Mouse (Mus musculus) forebrain, embryonic 16.5 days (tissue): ENCODE measurements around the gene Smarcc2. TPM values are rescaled to one million over a fixed set of nuclear protein-coding genes. Genes with fewer than 3 reads are reported as not detected.

Experiments
- ATAC-seq: fragments of 200-750 bp; cut with Nextera tagmentation; 2 replicates; pipeline ENCODE4 v1.8.0; 2017; ENCODE audit warnings: mild to moderate bottlenecking, moderate library complexity
- H3K27ac ChIP-seq: fragments of 300-500 bp; sonication (generic); 2 replicates; pipeline ENCODE4 v1.5.1; 2014; ENCODE audit warnings: low read length, control low read depth
- H3K27me3 ChIP-seq: fragments of 300-500 bp; sonication (generic); replicated peaks from 2 replicates; pipeline ENCODE4 v1.6.1; 2014; ENCODE audit warnings: low read length; ENCODE audit not compliant: control insufficient read depth, insufficient read depth
- H3K36me3 ChIP-seq: fragments of 300-500 bp; sonication (generic); 2 replicates; pipeline ENCODE4 v1.6.1; 2014; ENCODE audit not compliant: control insufficient read depth, insufficient read depth
- H3K4me1 ChIP-seq: fragments of 300-500 bp; sonication (generic); replicated peaks from 2 replicates; pipeline ENCODE4 v1.6.1; 2014; ENCODE audit warnings: low read length; ENCODE audit not compliant: control insufficient read depth, insufficient read depth
- H3K4me2 ChIP-seq: fragments of 300-500 bp; sonication (generic); 2 replicates; pipeline ENCODE4 v1.6.1; 2014; ENCODE audit warnings: mild to moderate bottlenecking, low read length, control low read depth
- H3K4me3 ChIP-seq: fragments of 300-500 bp; sonication (generic); replicated peaks from 2 replicates; pipeline ENCODE4 v1.5.1; 2014; ENCODE audit warnings: mild to moderate bottlenecking, low read length, control low read depth
- H3K9ac ChIP-seq: fragments of 300-500 bp; sonication (generic); replicated peaks from 2 replicates; pipeline ENCODE4 v1.6.1; 2014; ENCODE audit warnings: low read depth, low read length, control low read depth
- H3K9me3 ChIP-seq: fragments of 300-500 bp; sonication (generic); 2 replicates; pipeline ENCODE4 v1.6.1; 2016; ENCODE audit warnings: low read length; ENCODE audit not compliant: control insufficient read depth
- WGBS: fragments of 180-500 bp; shearing (Covaris S2); extraction: QIAGEN DNeasy Blood & Tissue Kit; methylation state at CpG from one replicate; pipeline ENCODE4 v1.1.7; 2014; 5-methylcytosine and 5-hydroxymethylcytosine counted together
- polyA plus RNA-seq: library from polyadenylated mRNA; unstranded; fragments of >200 nt; fragmentation: Nextera tagmentation; extraction: Ambion mirVana; gene quantifications from 2 replicates; pipeline ENCODE4 v1.2.1, GENCODE M21; 2015

Smarcc2 gene
- polyA plus RNA-seq, 1 experiment from 2014 or later = 215 TPM

DNA sequence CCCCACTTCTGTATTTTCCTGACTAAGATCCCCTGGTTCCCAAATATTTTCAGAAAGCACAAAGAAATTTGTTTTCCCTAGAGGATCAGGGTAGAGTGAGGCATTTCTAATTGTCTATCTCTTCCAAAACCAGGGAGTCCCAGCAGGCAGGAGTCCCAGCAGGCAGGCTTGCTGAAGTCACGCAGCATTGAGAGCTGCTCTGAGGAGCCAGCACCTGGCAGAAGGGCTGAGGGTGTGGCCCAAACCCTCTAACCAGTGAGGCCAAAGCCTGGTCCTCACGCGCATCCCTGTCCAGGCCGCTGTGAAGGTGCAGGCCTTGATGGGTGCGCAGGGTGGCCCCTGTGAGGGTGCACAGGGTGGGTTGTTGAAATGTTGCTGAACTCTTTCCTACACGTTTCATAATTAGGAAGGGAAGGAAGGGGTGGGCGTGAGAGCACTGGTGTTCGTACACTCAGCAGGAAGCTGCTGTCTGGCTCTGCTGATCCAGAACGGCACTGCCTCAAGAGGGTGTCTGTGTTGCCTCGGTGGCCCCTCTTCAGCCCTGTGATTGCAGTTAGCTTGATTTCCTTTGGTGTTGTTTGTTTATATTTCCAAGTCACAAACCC is 20.3 kb upstream of the Smarcc2 start:
- ATAC-seq = no peak
- no peak overlapping the region for H3K4me3 ChIP-seq
- H3K36me3 ChIP-seq = peaks cover 35% of the 10 kb centered on the region
- no peaks in the 10 kb centered on the region for H3K4me1 ChIP-seq
- no peak overlapping the region for H3K4me2 ChIP-seq
- H3K9me3 ChIP-seq = no peaks in the 10 kb centered on the region
- 88% methylated on average over 10 of the region's 10 CpGs for WGBS
- no peak overlapping the region for H3K9ac ChIP-seq
- no peaks in the 10 kb centered on the region for H3K27me3 ChIP-seq
- H3K27ac ChIP-seq = no peak overlapping the region

DNA sequence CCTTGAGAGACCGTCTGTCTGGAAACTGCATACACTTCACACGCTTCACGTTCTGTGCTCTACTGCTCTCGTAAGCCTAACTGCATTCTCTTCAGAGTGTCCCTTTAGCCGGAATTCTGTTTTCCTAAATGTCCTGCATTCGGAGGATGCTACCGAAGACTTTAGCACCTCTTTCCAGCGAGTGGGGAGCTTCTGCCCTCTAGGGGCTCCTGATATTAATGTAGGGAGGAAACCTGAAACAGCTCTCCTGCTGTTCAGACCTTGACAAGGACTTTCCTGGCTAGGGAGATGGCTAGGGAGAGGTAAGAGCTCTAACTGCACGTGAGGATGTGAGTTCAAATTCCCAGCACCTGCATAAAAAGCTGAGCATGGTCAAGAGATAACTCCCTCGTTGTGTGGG is 18.6 kb upstream of the Smarcc2 start:
- no peak overlapping the region for H3K9ac ChIP-seq

DNA sequence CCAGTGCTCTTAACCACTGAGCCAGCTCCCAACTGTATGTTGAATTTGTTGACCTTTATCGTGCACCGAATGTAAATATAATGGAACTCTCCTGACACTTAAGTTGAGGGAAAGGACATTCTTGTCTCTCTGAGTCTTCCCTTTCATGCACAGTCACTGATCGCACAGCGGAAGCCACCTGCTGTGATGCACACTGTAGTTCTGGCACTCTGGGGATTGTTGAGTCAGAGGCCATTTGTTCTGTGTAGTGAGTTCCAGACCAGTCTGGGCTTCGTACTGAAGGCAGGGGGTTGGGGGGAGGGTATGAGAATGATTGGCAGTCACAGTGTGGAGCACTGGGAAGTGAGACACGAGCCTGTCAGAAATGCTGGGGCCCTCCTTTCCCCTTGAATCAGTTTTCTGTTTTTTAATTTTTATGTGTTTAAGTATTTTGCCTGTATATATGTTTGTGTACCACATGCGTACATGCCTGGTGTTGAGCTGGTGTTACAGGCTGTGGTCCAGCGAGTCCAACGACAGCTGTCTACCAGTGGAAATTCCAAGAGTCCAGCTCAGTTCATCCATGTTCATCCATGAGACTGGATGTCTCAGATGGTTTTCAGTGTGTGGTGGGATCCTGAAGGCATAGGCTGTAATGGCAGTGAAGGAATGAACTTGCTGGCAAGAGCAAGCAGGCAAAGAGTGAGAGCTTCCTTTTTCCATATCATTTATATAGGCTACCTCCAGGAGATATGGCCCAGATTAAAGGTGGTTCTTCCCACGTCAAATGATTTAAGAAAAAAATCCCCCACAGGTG is 17.5 kb upstream of the Smarcc2 start:
- peak; percentile 43; the same call in 1 of the 2 replicates for ATAC-seq

More for the DNA sequence above, 18.6 kb upstream of the Smarcc2 start:
- H3K4me2 ChIP-seq = no peak overlapping the region
- no peaks in the 10 kb centered on the region for H3K4me1 ChIP-seq
- no peaks in the 10 kb centered on the region for H3K27me3 ChIP-seq
- H3K36me3 ChIP-seq = peaks cover 33% of the 10 kb centered on the region
- no peaks in the 10 kb centered on the region for H3K9me3 ChIP-seq
- H3K27ac ChIP-seq = no peak overlapping the region
- 64% methylated on average over 10 of the region's 10 CpGs for WGBS
- no peak for ATAC-seq
- no peak overlapping the region for H3K4me3 ChIP-seq

DNA sequence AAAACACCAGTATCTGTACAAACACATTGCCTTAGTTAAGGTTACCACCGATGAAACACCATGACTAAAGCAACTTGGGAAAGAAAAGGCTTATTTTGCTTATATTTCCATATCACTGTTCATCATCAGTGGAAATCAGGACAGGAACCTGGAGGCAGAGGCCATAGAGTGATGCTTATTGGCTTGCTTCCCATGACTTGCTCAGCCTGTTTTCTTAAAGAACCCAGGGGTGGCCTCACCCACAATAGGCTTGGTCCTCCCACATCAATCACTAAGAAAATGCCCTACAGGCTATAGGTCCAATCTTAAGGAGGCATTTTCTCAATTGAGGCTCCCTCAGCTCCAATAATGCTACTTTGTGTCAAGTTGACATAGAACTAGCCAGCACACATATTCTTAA is 16.3 kb upstream of the Smarcc2 start:
- Histone ChIP-seq H3K27me3 (no peaks in the 10 kb centered on the region), H3K4me2 (no peak overlapping the region), H3K9me3 (no peaks in the 10 kb centered on the region), H3K9ac (no peak overlapping the region), H3K36me3 (peaks cover 17% of the 10 kb centered on the region), H3K4me1 (no peaks in the 10 kb centered on the region), H3K4me3 (no peak overlapping the region), H3K27ac (no peak overlapping the region)
- ATAC-seq = no peak
- WGBS = 83% methylated on average over 1 of the region's 1 CpGs

More for the DNA sequence above, 17.5 kb upstream of the Smarcc2 start:
- WGBS = 83% methylated on average over 10 of the region's 10 CpGs
- H3K27me3 ChIP-seq = no peaks in the 10 kb centered on the region
- H3K4me1 ChIP-seq = no peaks in the 10 kb centered on the region
- peaks cover 23% of the 10 kb centered on the region for H3K36me3 ChIP-seq
- no peak overlapping the region for H3K4me3 ChIP-seq
- H3K9me3 ChIP-seq = no peaks in the 10 kb centered on the region
- no peak overlapping the region for H3K9ac ChIP-seq
- H3K4me2 ChIP-seq = no peak overlapping the region
- H3K27ac ChIP-seq = no peak overlapping the region

DNA sequence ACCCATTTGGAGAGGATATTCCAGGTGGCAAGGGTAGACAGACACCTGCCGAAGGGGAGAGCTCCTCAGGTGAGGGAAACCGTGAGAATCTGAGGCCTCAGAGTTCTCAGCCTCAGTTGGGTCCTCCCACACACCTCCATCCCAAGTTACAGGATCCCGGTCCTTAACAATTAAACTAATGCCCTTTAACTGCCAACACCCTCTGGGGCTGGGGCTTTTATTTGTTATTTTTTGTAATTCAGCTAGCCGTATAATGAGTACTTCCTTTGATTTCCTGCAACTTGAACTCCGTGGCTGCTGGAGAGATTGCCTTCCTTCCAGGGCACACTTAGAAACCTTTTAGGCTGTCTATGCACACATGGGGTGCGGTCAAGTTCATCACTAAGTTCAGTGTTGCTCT is 14.7 kb upstream of the Smarcc2 start:
- no peak overlapping the region for H3K27ac ChIP-seq

DNA sequence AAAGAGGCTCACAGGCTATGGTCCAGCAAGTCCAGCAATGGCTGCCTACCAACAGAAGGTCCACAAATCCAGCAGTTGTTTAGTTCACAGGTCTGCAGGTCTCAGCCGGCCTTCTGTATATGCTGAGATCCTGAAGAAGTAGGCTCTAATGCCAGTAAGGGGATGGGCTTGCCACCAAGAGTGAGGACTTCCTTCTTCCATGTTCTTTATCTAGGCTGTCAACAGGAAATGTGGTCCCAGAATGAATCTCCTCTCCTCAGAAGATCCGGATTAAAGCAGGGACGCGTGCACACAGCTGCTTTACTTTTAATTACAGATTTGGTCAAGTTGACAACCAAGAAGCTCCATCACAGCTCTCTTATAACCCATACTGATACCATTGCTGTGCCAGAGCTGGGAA is 13.6 kb upstream of the Smarcc2 start:
- WGBS = 96% methylated on average over 4 of the region's 4 CpGs
- no peak for ATAC-seq

More for the DNA sequence above, 14.7 kb upstream of the Smarcc2 start:
- Histone ChIP-seq H3K9me3 (no peaks in the 10 kb centered on the region), H3K4me3 (no peak overlapping the region), H3K4me2 (no peak overlapping the region), H3K9ac (no peak overlapping the region), H3K27me3 (no peaks in the 10 kb centered on the region), H3K4me1 (no peaks in the 10 kb centered on the region), H3K36me3 (peaks cover 11% of the 10 kb centered on the region)
- no peak for ATAC-seq
- WGBS = 76% methylated on average over 6 of the region's 6 CpGs

DNA sequence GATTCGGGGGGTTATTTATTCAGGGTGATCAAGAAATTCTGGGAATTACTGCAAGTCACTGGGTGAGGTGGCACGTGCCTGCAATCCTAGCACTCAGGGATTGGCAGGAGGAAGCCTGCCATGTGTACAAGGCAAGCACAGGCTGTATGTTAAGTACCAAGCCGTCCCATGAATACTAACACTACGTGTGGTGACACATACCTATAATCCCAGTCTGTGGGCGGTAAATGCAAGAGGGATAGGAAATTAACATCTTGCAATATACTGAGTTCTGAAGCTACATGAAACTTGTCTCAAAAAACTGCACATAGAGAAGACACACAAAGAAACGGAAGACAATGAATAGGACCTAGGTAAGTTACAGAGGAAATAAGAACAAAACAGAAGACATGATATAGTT is 8.0 kb upstream of the Smarcc2 start:
- Histone ChIP-seq H3K27me3 (no peaks in the 10 kb centered on the region), H3K27ac (no peak overlapping the region), H3K9me3 (no peaks in the 10 kb centered on the region), H3K4me3 (no peak overlapping the region), H3K4me2 (no peak overlapping the region), H3K36me3 (no peaks in the 10 kb centered on the region), H3K9ac (no peak overlapping the region), H3K4me1 (no peaks in the 10 kb centered on the region)
- 83% methylated on average over 6 of the region's 6 CpGs for WGBS
- ATAC-seq = no peak

More for the DNA sequence above, 13.6 kb upstream of the Smarcc2 start:
- no peak overlapping the region for H3K4me2 ChIP-seq
- H3K4me1 ChIP-seq = no peaks in the 10 kb centered on the region
- no peak overlapping the region for H3K9ac ChIP-seq
- H3K27me3 ChIP-seq = no peaks in the 10 kb centered on the region
- H3K4me3 ChIP-seq = no peak overlapping the region
- no peaks in the 10 kb centered on the region for H3K9me3 ChIP-seq
- peaks cover 7% of the 10 kb centered on the region; the same call in 1 of the 2 replicates for H3K36me3 ChIP-seq
- H3K27ac ChIP-seq = no peak overlapping the region

DNA sequence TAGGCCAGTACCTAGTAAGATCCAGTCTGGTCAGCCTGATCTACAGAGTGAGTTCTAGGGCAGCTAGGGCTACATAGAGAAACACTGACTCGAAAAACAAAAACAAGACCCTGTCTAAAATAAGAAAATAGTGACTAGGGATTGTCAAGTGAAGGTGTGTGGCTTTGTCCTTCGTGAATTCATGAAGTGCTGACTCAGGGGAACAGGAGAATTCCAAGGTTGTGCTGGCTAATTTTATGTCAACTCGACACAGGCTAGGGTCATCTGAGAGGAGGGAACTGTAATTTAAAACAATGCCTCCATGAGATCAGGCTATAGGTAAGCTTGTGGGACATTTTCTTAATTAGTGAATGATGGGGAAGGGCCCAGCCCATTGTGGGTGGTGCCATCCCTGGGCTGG is 4.6 kb upstream of the Smarcc2 start:
- Histone ChIP-seq H3K4me3 (no peak overlapping the region), H3K9me3 (no peaks in the 10 kb centered on the region), H3K9ac (no peak overlapping the region), H3K4me1 (no peaks in the 10 kb centered on the region), H3K4me2 (no peak overlapping the region), H3K27ac (no peak overlapping the region), H3K27me3 (no peaks in the 10 kb centered on the region), H3K36me3 (no peaks in the 10 kb centered on the region)
- WGBS = 79% methylated on average over 3 of the region's 3 CpGs
- no peak for ATAC-seq

DNA sequence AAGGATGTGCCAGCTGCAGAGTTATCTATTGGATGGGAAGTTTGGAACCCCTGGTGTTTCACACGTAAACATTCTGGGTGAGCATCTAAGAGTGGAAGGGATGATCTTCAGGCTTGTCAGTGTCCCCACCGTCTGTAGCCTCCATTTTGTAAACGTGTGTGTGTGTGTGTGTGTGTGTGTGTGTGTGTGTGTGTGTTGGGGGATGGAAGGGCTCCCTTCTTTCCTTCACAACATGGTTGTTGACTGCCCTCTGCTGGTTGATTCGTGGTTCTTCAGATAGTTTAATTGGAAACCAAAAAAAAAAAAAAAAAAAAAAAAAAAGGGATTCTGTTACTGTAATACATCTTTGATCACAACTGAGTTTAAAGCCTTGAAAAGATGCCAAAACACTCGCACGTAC is 3.8 kb upstream of the Smarcc2 start:
- H3K4me3 ChIP-seq = no peak overlapping the region
- no peaks in the 10 kb centered on the region for H3K27me3 ChIP-seq
- 4% methylated on average over 6 of the region's 6 CpGs for WGBS
- no peak overlapping the region for H3K9ac ChIP-seq
- no peaks in the 10 kb centered on the region for H3K36me3 ChIP-seq
- no peak overlapping the region for H3K27ac ChIP-seq
- ATAC-seq = peak; percentile 16; the same call in 1 of the 2 replicates
- H3K4me1 ChIP-seq = no peaks in the 10 kb centered on the region; the same call in 1 of the 2 replicates
- H3K9me3 ChIP-seq = no peaks in the 10 kb centered on the region
- peak overlapping the region; percentile 20; the same call in 1 of the 2 replicates for H3K4me2 ChIP-seq
